Mouse (Mus musculus): Measurements from ENCODE around the gene Cdc6.
A peak's percentile ranks its signal among the peaks of the same experiment; 100 is the strongest.

Cdc6 gene

DNA sequence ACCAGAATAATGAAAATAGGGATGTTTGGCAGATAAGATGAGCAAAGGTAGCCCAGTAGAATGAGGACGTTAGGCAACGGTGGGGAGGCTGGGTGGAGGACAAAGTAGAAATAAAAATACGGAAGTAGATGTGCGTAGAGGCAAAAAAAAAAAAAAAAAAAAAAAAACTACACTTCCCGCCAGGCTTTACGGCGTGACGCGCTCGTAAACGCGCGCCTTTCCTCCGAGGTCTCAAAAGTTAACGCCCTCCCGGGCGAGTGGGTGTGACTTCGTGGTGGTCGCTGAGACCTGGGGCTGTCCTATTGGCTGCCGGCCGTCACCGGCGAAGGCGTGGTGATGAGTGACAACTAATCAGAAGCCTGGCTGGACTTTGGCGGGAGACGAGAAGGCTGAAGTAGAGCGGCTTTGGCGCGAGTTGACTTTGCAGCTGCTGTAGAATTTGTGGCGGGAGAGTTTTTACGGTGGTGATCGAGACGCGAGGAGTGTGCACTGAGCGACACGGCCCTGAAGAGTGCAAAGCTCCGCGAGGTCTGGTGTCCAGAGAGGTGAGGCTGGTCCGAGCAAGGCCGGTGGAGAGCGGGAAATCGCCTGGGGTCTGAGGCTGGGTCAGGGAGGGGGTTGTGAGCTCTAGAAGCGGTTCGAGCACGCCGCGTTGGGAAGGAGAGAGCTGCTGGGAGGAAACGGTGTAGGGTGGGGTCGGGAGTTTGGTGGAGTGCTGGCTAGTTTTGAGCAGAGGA is at the start of gene Cdc6:
Gene Cdc6, plus strand, starts transcription at position 365 of the 737 bp plus-strand sequence.
- peak; percentile 90 to 95 for DNase-seq (ENCODE audit: low spot score in 2 of 2)

DNA sequence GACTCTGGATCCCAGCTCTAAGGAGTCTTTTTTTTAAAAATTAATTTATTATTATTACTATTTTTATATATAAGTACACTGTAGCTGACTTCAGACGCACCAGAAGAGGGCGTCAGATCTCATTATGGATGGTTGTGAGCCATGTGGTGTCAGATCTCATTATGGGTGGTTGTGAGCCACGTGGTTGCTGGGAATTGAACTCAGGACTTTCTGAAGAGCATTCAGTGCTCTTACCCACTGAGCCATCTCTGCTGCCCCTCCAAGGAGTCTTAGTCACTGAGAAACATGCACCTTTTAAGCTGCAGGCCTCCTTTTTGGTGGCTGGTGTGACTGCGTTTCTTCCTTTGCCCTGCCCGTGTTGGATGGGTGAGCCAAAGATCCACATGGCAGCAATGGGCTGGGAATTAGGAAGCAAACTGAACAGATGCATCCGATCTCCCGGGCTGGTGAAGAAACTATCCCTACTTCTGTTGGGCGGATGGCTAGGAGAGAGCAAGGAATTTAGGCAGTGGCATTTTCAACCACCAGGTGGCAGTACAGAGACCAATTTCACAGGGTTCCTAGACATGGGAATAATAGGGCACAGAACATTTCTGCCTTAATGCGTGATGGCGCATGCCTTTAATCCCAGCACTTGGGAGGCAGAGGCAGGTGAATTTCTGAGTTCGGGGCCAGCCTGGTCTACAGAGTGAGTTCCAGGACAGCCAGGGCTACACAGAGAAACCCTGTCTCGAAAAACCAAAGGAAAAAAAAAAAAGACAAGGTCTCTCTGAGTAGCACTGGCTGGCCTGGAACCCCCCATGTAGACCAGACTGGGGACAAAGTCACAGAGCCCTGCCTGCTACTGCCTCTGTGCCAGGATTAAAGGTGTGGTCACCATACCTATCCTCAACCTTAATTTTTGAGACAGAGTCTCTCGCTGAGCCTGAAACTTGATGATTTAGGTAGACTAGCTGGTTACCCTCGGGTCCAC is 48.6 kb upstream of the Cdc6 start:
- DNase-seq (ENCODE audit: low spot score in 2 of 2), result peak; percentile 80 to 81

DNA sequence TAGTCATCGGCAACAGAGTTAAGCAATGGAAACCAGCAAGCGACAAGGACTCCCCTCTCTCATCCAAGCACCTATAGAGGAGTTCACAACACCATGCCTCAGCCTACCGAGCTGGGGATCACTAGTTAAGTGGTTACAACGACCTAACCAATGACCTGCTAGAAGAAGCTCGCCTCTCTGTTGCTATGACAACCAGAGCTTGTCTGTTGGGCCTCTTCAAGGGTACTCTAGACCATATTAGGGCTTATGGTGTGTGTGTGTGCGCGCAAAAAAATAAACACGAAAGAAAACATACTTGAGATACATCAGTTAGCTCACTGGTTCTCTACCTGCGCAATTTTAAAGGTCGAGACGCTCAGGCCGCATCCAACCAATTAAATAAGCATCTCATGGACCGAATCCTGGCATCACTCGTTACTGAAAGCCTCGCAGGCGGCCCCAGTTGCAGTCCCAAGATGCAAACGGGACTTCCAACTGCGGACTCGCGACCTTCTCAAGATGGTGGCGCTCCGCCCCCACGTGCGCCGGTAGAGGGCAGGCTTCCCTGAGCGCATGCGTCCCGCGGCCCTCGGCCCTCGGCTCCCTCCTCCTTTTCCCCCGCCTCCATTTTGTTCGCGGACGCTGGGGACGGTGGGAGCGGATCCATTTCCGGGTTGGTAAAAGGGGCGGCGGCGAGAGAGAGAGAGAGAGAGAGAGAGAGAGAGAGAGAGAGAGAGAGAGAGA is 44.4 kb upstream of the Cdc6 start, which contains the start of gene Wipf2:
Gene Wipf2, plus strand, starts transcription at position 611 of the 723 bp plus-strand sequence.
- DNase-seq (ENCODE audit: low spot score in 2 of 2), result peak; percentile 92 to 93

DNA sequence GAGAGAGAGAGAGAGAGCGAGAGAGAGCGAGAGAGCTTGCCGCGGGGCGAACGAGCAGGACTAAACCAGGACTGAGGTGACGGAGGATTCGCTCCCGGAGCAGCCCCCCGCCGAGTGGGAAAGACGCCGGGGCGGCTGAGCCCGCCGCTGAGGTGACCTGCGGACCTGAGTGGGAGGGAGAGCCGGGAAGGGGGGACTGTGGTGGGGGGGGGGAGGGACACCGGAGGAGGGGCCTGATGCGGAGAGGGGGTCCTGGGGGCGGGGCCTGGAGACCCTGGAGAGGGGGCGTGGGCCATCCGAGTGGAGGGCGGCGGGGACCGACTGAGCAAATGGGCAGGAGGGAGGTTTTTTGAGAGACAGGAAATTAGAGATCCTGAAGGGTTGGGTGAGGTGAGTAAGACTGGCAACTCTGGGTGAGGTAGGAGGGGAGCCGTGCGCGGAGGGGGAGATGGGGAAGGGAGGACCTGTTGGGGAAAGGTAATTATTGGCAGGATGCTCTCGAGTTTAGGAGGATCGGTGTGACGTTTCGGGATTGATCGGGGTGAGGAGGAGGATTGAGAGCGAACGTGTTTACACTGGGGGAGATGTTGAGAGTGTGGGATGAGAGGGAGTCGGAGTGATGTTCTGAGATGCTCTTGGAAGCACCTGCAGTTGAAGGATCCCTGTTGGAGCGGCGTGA is 43.7 kb upstream of the Cdc6 start:
- peak in 1 of 2 experiments; percentile 48 for DNase-seq (ENCODE audit: low spot score in 2 of 2)

DNA sequence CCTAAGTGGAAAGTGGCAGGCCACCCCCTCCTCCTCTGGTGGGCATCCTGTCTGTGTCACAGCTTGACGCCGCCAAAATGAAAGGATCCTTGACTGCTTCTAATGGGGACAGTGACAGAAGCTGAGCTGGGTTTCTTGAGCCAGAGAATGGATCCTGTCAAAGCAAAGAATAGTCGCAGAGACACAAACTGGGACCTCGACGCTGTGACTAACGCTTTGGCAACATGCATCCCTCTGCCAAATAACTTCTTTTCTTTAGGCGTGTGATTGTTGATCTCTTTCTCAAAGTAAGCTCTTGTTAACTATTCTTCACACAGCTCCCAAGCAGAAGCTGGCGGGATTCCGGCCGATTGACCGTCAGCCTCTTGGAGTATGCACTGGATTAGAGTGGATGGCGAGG is 40.3 kb upstream of the Cdc6 start:
- DNase-seq (ENCODE audit: low spot score in 2 of 2), result no peak

DNA sequence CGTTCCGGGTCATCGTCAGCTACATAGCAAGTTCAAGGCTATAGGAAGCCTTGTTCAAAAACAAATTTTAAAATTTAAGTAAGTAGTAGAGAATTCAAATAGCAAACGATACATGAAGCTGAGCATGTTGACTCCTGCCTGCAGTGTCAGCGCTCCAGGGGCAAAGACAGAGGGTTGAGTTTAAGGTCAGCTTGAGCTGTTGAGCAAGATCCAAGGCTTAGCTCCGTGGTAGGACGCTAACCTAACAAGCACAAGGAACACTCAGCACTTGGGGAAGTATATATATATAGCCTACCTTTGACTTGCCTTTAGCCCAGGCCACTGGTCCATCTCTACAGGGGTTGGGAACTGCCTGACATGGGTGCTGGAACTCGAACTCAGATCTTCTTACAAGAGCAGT is 37.7 kb upstream of the Cdc6 start:
- DNase-seq (ENCODE audit: low spot score in 2 of 2), result no peak

DNA sequence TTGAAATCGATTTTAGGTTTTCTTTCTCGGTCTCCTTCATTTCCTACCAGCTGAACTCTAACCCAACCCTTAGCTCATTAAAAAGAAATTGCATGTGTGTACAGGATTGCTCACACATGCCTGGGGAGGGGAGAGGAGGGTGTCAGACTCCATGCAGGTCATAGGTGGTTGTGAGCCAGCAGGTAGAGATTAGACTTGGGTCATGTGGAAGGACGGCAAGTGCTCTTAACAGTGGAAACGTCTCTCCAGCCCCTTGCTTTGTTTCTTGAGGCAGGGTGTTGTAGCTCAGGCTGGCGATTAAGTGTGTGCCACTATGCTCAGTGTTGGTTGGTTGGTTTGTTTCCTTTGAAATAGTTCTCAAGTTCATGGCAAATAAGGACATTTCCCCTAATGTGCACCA is 36.8 kb upstream of the Cdc6 start:
- DNase-seq (ENCODE audit: low spot score in 2 of 2), result no peak

DNA sequence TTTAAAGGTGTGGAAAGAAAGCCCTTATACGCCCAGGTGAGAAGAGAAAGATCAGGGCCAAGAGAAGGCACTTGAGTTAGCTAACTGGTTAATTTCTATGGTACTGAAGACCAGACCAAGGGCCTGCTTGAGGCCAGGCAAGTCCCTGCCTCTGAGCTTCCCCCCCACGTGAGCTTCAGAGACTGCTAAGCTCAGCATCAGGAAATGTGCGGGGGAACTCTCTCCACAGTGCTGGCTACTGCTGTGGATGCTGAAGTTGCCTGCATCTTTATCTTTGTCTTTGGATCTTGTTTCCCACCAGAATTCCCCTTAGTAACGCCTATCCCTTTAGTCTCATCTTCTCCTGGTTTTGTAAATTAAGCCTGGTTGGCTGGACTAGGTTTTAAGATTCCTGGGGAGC is 36.2 kb upstream of the Cdc6 start:
- DNase-seq (ENCODE audit: low spot score in 2 of 2), result no peak

DNA sequence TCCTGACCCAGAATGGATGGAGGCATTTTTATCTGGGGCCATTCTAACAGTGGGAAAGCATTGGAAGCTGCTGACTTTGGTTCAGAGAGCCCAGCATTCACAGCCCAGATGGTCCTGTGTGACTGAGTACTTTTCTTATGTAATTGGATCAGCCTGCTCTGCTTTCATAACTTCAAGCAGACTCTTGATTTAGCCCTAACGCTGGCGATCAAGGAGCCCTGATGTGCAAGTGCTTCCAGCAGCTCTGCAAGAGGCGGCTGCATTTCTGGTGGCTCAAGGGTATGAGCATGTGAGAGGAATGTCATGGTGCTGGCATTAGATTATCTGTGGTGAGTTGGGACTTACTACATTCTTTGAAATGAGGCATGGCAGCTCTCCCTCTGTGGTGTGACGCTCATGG is 35.6 kb upstream of the Cdc6 start:
- DNase-seq (ENCODE audit: low spot score in 2 of 2), result peak; percentile 68 to 85

DNA sequence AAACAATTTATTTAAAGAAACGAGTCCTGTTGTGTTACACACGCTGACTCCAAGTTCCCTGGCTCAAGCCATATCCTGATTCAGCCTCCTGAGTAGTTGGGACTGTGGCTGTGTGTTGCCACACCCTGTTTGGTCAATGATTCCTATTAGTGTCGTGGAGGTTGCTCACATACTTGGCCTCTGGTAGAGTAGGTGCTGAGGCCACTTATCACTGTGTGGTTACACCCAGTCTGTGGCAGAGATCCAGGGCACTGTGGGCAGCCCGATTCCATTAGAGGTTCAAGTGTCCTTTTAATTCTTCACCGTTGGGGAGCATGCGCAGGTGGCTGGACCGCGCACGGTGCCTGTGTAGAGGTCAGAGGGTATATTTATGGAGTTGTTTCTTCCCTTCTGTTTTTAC is 33.7 kb upstream of the Cdc6 start:
- DNase-seq (ENCODE audit: low spot score in 2 of 2), result no peak

DNA sequence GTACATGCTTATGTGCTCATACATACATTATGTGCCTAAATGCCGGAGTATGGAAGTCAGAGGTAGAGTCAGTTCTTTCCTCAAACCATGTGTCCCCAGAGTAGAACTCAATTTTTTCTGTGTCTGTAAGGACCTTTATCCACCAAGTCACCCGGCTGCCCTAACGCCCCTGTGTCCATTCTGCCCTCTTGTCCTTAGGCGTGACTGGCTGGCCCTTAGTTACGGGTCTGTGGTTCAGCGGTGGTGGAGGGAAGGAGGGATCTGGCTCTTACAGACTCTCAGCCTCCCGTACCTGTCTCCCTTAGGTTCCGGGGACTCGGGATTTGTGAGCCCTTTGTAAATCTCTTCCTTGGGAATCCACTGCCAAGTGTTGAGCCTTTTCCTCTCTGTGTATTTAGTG is 30.6 kb upstream of the Cdc6 start:
- no peak for DNase-seq (ENCODE audit: low spot score in 2 of 2)

DNA sequence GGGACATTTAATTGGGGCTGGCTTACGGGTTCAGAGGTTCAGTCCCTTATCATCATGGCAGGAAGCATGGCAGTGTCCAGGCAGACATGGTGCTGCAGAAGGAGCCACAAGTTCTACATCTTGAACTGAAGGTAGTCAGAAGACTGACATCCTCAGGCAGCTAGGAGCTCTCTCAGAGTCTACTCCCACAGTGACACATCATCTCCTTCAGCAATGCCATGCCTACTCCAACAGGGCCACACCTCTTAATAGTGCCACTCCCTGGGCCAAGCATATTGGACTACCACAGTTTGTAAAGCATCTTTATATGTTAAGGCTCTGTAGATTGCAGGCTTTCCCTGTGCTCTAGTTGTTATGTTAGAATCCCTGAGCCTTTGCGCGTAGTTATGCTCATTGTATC is 19.9 kb upstream of the Cdc6 start:
- no peak for DNase-seq (ENCODE audit: low spot score in 2 of 2)

DNA sequence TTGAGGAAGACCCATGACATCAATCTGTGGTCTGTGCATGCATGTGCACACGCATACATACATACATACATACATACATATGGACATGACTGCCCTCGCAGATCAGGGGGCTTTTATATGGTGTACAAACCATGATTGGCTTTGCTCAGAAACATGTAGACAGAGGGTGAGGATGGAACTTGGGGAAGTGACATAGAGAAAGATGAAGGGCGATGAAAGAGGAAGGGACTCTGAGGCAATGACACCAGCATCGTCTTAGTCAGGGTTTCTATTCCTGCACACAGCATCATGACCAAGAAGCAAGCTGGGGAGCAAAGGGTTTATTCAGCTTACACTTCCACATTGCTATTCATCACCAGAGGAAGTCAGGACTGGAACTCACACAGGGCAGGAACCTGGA is 18.5 kb upstream of the Cdc6 start:
- no peak for DNase-seq (ENCODE audit: low spot score in 2 of 2)

DNA sequence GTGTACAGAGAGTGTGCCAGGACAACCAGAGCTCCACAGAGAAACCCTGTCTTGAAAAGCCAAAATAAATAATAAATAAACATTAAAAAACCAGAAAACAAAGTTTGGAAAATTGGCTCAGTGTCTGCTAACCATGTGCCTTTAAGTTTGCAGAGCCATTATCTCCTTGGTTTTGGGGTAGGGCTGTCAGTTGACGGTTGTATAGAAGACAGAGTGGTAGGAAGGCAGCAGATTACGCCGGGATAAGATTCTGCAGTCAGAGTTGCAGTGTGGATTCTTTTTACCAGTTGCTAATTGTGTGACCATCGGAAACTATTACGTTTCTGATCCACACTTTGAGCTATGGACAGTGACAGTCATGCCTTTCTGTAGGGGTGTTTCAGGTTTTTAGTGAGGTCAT is 17.6 kb upstream of the Cdc6 start:
- DNase-seq (ENCODE audit: low spot score in 2 of 2), result no peak

DNA sequence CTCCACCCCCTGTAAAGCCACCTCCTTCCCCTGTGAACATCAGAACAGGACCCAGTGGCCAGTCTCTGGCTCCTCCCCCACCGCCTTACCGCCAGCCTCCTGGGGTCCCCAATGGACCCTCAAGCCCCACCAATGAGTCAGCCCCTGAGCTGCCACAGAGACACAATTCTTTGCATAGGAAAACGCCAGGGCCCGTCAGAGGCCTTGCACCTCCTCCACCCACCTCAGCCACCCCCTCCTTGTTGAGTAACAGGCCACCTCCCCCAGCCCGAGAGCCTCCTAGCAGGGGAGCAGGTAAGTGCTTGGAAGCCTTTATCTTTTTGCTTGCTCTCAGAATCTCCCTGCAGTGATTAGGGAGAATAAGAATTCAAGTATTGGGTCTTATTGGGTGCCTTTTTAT is 15.2 kb upstream of the Cdc6 start:
- DNase-seq (ENCODE audit: low spot score in 2 of 2), result no peak

DNA sequence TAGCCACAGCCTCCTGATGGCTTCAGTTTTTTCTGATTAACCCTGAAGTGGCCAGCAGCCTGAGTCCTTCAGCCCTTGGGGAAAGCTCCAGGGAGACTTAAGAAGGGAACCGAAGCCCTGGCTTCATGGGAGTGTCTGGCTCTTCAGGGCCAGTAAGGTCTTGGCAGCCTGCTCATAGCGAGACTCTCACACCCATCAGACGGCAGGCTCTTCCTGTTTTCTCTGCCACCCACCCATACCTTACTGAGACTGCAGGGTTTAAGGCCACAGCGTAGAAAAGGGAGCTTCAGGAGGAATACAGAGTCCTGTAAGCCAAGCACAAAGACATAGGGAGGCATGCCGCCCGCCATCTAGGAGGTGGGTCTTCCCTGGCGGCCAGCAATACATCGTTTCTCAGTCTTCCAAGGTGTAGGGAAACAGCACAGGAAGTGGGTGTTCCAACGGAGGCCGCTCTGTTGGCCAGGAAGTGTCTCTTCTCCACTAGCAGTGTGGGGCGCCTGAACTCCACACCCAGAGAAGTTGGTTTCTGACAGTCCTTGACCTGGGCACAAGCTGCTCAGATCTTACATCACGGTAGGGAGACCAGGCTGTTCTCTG is 7.0 kb upstream of the Cdc6 start:
- no peak for DNase-seq (ENCODE audit: low spot score in 2 of 2)

DNA sequence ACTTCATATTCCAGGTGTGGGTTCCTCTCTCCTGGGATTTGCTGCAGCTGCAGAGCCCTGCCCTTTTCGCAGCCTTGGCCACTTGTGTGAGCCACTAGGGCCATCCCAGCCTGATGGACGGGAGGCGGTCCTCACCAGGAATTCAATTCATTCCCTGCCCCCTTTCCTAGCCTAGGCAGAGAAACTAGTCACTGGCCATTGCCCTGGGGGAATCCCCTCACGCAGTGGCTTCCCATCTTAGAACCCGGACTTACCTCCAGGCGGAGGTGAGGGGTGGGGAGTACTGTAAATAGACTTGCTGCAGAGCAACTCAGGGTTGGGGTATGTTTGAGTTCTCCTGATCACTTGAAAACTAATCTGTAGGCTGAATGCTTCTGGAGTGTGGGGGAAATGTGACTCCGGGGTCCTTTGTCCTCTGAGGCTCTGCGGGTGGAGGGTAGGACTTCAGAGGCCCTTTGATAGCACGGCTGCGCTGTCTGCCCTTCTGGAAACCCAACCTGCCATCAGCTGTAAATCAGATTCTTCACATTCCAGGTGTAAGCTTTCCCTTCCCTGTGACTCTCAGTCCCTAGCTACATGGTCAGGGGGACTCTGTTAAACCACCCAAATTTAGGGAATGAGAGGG is 4.9 kb upstream of the Cdc6 start:
- DNase-seq (ENCODE audit: low spot score in 2 of 2), result no peak

DNA sequence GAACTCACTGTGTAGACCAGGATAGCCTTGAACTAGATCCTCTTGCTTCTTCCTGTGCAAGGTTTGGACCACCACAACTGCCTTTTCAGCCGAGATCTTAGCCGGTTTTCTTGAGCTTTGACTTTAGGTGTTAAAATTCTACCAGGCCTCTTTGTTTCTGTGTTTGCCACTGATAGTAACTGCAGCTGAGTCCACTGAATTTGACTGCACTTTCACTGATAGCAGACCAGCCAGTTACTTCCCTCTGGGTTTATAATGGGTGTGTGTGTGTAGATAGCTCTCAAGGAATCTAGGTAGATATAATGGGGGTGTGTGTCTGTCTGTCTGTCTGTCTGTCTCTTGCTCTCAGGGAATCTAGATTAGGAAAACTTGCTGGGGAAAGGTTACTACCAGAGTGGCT is 3.0 kb upstream of the Cdc6 start:
- DNase-seq (ENCODE audit: low spot score in 2 of 2), result no peak

DNA sequence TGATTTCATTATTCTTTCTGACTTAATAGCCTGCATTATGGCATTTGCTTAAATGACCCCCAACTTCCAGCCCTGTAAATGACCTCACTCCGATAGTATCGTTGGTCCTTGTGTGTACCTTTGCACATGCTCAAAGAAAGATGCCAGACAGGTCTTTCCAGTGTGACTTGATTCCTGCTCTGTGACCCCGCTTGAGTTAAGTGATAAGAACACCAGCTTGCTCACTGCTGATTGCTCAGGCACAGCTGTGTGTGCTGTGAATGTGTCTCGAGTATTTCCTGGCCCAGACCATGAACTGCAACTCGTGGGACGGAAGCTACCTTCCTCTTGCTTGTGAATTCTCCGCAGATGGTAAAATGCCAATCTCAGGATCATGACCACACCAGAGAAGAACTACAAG is 2.6 kb upstream of the Cdc6 start:
- DNase-seq (ENCODE audit: low spot score in 2 of 2), result no peak

DNA sequence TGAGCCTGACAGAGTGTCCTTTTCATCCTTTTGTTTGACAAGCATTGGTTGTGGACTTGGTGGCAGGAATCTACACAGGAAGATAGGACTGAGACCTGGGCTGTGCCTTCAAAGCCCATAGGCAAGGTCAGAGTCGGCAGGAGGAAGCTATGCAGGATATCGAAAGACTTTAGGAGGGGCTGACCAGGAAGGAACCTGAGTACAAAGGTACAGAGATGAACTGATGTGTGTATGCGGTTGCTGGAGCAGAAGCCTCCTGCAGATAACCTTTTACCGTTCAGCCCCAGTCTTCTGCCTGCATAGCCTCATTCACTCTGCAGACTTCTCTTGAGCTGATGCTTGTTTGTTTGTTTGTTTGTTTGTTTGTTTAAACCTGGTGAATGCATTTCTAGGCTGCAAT is 2.0 kb upstream of the Cdc6 start:
- DNase-seq (ENCODE audit: low spot score in 2 of 2), result no peak

DNA sequence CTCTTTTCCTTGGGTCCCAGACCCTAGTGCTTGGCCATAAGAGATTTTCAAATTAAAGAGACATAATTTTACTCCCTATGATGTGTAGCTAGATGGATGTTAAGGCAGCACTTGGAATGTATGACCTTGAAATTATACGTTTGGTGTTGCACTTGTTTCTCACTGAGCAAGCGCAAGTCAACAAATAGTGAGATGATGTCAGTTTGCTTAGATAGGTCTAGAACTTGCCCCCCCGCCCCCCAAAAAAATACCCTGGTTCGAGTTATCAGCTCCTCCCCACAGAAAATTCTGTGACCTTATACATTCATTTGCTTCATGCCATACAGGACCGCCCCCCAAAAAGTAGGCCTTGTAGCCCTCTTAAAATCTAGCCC is 551 bp upstream of the Cdc6 start:
- DNase-seq (ENCODE audit: low spot score in 2 of 2), result no peak
